Mouse (Mus musculus) gastrocnemius, postnatal 14 days (tissue): ENCODE measurements around the gene Gabra6. TPM values are rescaled to one million over a fixed set of nuclear protein-coding genes. Genes with fewer than 3 reads are reported as not detected.

ENCODE experiments used
- DNase-seq: peaks from one replicate; pipeline ENCODE4 v3.0.0; 2021; ENCODE audit warnings: mixed read lengths
- intact Hi-C: fragments of 180-260 bp; cut with DNase I; formaldehyde crosslinking; loops from one replicate; pipeline ENCODE4 v1.15.1; 2025; ENCODE audit warnings: low total_unique reads
- long read RNA-seq, 2 experiments: library from polyadenylated mRNA; stranded (forward); transcript quantifications; one replicate each; pipeline ENCODE4 v2.0.0; 2021
- total RNA-seq, 2 experiments: library from RNA; stranded (reverse); gene quantifications; 2 replicates each; pipeline ENCODE4 v1.2.3; 2021

Gabra6 gene
- total RNA-seq = not detected
- long read RNA-seq, experiment 1 = 0 reads
- long read RNA-seq, experiment 2 = 0 reads

DNA sequence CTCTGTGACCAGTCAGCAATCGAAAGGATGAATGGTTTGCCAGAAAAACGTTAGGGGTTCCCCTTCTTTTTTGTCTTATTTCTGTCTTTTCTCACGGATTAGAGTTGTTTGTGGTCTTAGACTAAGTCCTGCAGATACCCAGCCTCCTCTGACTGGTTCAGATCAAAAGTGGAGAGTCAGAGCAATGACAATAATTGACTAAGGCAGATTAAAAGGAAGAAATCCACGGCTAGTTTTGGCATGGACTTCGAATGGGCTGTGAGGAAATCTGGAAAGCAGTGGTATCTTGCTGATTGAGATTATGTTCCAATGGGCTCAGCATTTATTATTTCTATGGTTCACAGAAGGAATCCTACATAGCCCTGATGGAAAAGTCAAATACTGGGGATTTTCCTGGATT is at the start of gene Gabra6:
Gene Gabra6, minus strand, starts transcription at position 191 of the 400 bp plus-strand sequence.
- DNase-seq = no peak
- intact Hi-C loops = no loop called here

GRCm38 (mm10) chr11:42365544-42365943 is 44.7 kb upstream of the Gabra6 start:
- DNase-seq = no peak
- intact Hi-C loops = no loop called here

- DNase-seq = no peak
- intact Hi-C loops = no loop called here
These were observed 11.2 kb upstream of the Gabra6 start for GRCm38 (mm10) chr11:42332121-42332520.

GRCm38 (mm10) chr11:42326262-42326661 is 5.4 kb upstream of the Gabra6 start:
- intact Hi-C loops = no loop called here
- DNase-seq = no peak

GRCm38 (mm10) chr11:42321560-42321959 is 688 bp upstream of the Gabra6 start:
- DNase-seq = no peak
- intact Hi-C loops = no loop called here

GRCm38 (mm10) chr11:42319521-42319920 is 1.4 kb downstream of the Gabra6 start:
- no peak for DNase-seq
- intact Hi-C loops = no loop called here

DNA sequence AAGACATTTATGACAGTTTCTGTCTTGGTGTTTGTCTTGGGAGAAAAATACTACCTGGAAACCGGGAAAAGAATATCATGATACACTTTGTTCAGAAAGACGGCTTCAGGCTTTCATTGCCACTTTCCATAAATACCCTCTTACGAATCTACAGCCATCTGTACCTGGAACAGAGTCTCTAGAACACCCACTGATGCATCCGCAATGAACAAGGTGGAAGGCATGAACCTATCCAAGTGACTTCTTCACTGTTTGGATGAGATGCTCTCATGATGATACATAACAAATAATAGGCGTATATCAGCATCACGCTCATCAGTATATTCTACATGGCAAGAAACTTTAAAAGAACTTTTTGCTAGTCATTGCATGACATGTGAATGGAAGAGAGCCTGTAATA is 1.8 kb downstream of the Gabra6 start:
- intact Hi-C loops = no loop called here

DNA sequence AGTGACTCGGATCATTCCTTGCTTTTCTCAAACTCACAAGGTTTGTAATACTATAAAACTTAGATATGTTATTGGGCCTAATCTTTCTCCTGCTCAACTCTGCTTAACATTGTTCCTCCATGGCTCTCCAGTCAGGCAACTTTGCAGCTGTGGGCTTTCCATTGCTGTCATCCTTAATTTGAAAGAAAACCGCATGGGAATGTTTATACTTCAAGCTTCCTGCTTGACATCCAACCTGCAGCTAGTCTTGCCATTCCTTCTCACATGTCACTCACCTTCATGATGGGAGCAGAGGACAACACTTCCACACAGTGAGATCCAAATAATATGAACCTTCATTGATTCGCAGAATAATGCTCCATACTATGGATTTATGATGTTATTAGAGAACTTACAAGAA is 2.9 kb downstream of the Gabra6 start:
- intact Hi-C loops = no loop called here
- DNase-seq = no peak

More for the DNA sequence above, 1.8 kb downstream of the Gabra6 start:
- DNase-seq = no peak

- intact Hi-C loops = no loop called here
- DNase-seq = no peak
These were observed 6.0 kb downstream of the Gabra6 start for GRCm38 (mm10) chr11:42314850-42315249.

DNA sequence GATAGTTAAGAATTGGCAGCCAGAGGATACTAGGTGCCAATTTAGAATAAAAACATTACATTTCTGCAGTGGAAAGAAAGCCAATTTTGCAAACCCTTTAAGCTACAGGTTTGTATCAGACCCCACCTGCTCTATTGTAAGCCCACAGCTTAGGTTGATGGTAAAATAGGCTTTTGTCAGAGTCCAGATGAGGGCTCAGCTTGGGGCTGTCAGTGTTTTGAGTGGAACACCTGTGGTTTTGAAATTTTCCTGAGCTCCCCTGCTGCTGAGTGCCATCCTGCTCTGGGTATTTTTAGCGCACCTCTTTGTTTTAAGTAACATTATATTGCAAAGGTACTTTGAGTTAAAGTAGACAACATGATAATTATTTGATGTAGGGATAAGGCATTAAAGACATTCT is 10.0 kb downstream of the Gabra6 start:
- intact Hi-C loops = no loop called here

GRCm38 (mm10) chr11:42309086-42309485 is 11.8 kb downstream of the Gabra6 start:
- intact Hi-C loops = no loop called here
- no peak for DNase-seq

More for the DNA sequence above, 10.0 kb downstream of the Gabra6 start:
- DNase-seq = no peak

DNA sequence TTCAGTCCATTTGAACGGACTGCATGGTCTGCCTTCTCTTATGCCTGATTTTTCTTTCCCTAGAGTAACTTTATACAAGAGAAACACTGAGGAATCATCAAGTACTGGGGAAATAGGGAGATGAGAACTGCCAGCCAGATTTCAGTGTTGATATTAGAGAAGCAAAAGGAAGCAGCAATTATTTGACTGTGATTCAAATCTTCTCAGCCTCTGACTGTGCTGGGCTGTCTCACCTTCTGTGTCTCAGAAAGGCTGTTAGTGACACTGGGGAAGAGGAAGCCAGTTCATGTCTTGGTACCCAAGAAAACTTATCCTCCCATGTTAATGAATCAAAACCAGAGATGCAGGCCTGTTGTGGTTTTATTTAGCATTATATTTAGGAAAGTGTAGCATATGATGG is 14.8 kb downstream of the Gabra6 start:
- no peak for DNase-seq
- intact Hi-C loops = no loop called here

- intact Hi-C loops = no loop called here
- no peak for DNase-seq
These were observed 61.9 kb downstream of the Gabra6 start for GRCm38 (mm10) chr11:42258978-42259377.

Other genes with a start within 250 kb of the Gabra6 start
- gene Gabra1, start 138.1 kb downstream of the Gabra6 start, total RNA-seq = 1 to 10 TPM in 1 of 2 experiments, under 1 TPM in 1; 0.91 to 1.2 TPM
- under 1 TPM; 0.82 to 0.84 TPM for gene Gabrb2, start 98.7 kb upstream of the Gabra6 start, total RNA-seq